8 mouse cellular contexts compared by ENCODE assay signal in genomic region chr19:30664269-30664668, GRCm38 (mm10).
DNase-seq lines count a peak whose midpoint lies in the region; ATAC-seq and TF ChIP-seq lines count a peak whose summit lies in the region.

No protein-coding gene starts in this region.

- ATAC-seq in CD4-positive, CD25-positive, alpha-beta regulatory T cell, adult 4 months = no peak
- ATAC-seq in forebrain, embryonic 15.5 days (replicated peaks) = peak; percentile 82; the same call in 1 of the 2 replicates
- peak; percentile 68; the same call in 1 of the 2 replicates for ATAC-seq in hindbrain, embryonic 12.5 days (ENCODE audit: low FRiP score)

- H3K9ac ChIP-seq in forebrain, embryonic 15.5 days (replicated peaks) = no peak overlapping the region
- H3K9ac ChIP-seq in hindbrain, embryonic 12.5 days = no peak overlapping the region

- H3K4me2 ChIP-seq in forebrain, embryonic 15.5 days (replicated peaks) = no peak overlapping the region
- H3K4me2 ChIP-seq in hindbrain, embryonic 12.5 days (replicated peaks) = no peak overlapping the region

- H3K36me3 ChIP-seq in forebrain, embryonic 15.5 days = no peaks in the 10 kb centered on the region
- H3K36me3 ChIP-seq in hindbrain, embryonic 12.5 days = no peaks in the 10 kb centered on the region

- no peaks in the 10 kb centered on the region for H3K4me1 ChIP-seq in forebrain, embryonic 15.5 days
- no peaks in the 10 kb centered on the region for H3K4me1 ChIP-seq in hindbrain, embryonic 12.5 days

- no peaks in the 10 kb centered on the region for H3K9me3 ChIP-seq in forebrain, embryonic 15.5 days
- H3K9me3 ChIP-seq in hindbrain, embryonic 12.5 days (replicated peaks) = no peaks in the 10 kb centered on the region

- WGBS in forebrain, embryonic 15.5 days = 6% methylated on average over 8 of the region's 8 CpGs
- WGBS in hindbrain, embryonic 12.5 days = 9% methylated on average over 8 of the region's 8 CpGs

- peak; percentile 91 for TF ChIP-seq CTCF in brain, embryonic 14.5 days (IDR thresholded peaks at IDR 0.05; ENCODE audit: borderline replicate concordance, extremely low read depth, insufficient read depth, insufficient read length)

- H3K27me3 ChIP-seq in forebrain, embryonic 15.5 days = no peaks in the 10 kb centered on the region
- H3K27me3 ChIP-seq in hindbrain, embryonic 12.5 days = no peaks in the 10 kb centered on the region

- H3K27ac ChIP-seq in forebrain, embryonic 15.5 days (replicated peaks) = no peak overlapping the region
- H3K27ac ChIP-seq in hindbrain, embryonic 12.5 days = no peak overlapping the region

- DNase-seq in CD4-positive, CD25-positive, alpha-beta regulatory T cell, adult 2 months (ENCODE audit: low read depth, low spot score) = peak; percentile 42
- DNase-seq in brain, embryonic 14.5 days (ENCODE audit: low read depth) = peak; percentile 79
- DNase-seq in layer of hippocampus, postnatal 36 days = peak; percentile 56 to 66
- DNase-seq in mesoderm, embryonic 11.5 days (ENCODE audit: low read depth, low spot score) = peak; percentile 70
- DNase-seq in skeletal muscle tissue, adult 2 months (ENCODE audit: low read depth, low spot score) = peak; percentile 7

- no peak for TF ChIP-seq POLR2A in brain, embryonic 14.5 days (IDR thresholded peaks at IDR 0.05; ENCODE audit: borderline replicate concordance, extremely low read depth, insufficient read depth, insufficient read length, poor library complexity, severe bottlenecking)

- no peak overlapping the region for H3K4me3 ChIP-seq in forebrain, embryonic 15.5 days
- no peak overlapping the region for H3K4me3 ChIP-seq in hindbrain, embryonic 12.5 days

Comparison
In these comparisons a context has a peak if more than half of its experiments do, and no peak if none do; other contexts are left out.
1. DNase-seq: peak in every context shown above with its lines; median percentile 79 in brain, embryonic 14.5 days; 70 in mesoderm, embryonic 11.5 days; 61 in layer of hippocampus, postnatal 36 days; 42 in CD4-positive, CD25-positive, alpha-beta regulatory T cell, adult 2 months; 7 in skeletal muscle tissue, adult 2 months.